Mouse (Mus musculus) lung, postnatal 0 days (tissue): ENCODE data around the gene Aldh1l2.

Experiments
- CTCF ChIP-seq: IDR thresholded peaks from 2 replicates; pipeline ENCODE4 v1.5.1; 2016; ENCODE audit warnings: antibody characterized with exemption, mild to moderate bottlenecking
- EP300 ChIP-seq: IDR thresholded peaks from 2 replicates; pipeline ENCODE4 v1.6.1; 2016; ENCODE audit warnings: antibody characterized with exemption, mild to moderate bottlenecking, control low read depth

GRCm38 (mm10) chr10:83508962-83509660, 24.8 kb downstream of the Aldh1l2 start:
- TF ChIP-seq CTCF (peak; percentile 47), EP300 (no peak)
